ENCODE assay signal across 20 mouse cellular contexts in genomic region chr2:128382473-128382872, GRCm38 (mm10).
A peak's percentile ranks its signal among the peaks of the same experiment; 100 is the strongest.
DNase-seq lines count a peak whose midpoint lies in the region; TF ChIP-seq lines count a peak whose summit lies in the region.
"Had no signal": no experiment of that assay in that cellular context is flagged by ENCODE, and none has a peak within 500 bp of the region (broad histone marks: within the 10 kb centered on the region; RNA-seq: fewer than 3 reads in every experiment).

No protein-coding gene starts in this region.

- peaks cover 95% of the 10 kb centered on the region for H3K79me2 ChIP-seq in myocyte (ENCODE audit: control insufficient read depth, insufficient read depth)

- H3K4me3 ChIP-seq in myocyte = no peak overlapping the region
- H3K4me3 ChIP-seq: embryonic facial prominence, embryonic 12.5 days; forebrain, embryonic 12.5 days; heart, embryonic 10.5 days; heart, embryonic 15.5 days; hindbrain, embryonic 13.5 days had no signal

- peak; percentile 15 to 42 for DNase-seq in adrenal gland, postnatal 36 days
- no peak for DNase-seq in adrenal gland, postnatal 10 days
- DNase-seq in 416B (ENCODE audit: low read depth) (peak; percentile 44), NIH3T3 (ENCODE audit: low read depth) (peak; percentile 55)
- no peak for DNase-seq in frontal cortex, postnatal 10 days (ENCODE audit: low spot score in 2 of 2)
- no peak for DNase-seq in right cerebral cortex, postnatal 10 days (ENCODE audit: low spot score in 2 of 2)
- DNase-seq: cerebellum, adult 11 months; cerebellum, adult 8-10 months; cerebellum, postnatal 14 days; gastrocnemius, postnatal 36 days; heart, adult 11 months; heart, postnatal 14 days; kidney, adult 11 months had no signal

- no peaks in the 10 kb centered on the region for H3K36me3 ChIP-seq in myocyte (ENCODE audit: control insufficient read depth, insufficient read depth)
- H3K36me3 ChIP-seq: embryonic facial prominence, embryonic 12.5 days; forebrain, embryonic 12.5 days; G1E; heart, embryonic 10.5 days; heart, embryonic 15.5 days; hindbrain, embryonic 13.5 days had no signal

- H3K4me2 ChIP-seq in myocyte (ENCODE audit: low read depth) = peak overlapping the region; percentile 76
- H3K4me2 ChIP-seq: embryonic facial prominence, embryonic 12.5 days; forebrain, embryonic 12.5 days; heart, embryonic 15.5 days; hindbrain, embryonic 13.5 days had no signal

- TF ChIP-seq POLR2A in myocyte (IDR thresholded peaks at IDR 0.05; ENCODE audit: insufficient read length, low read depth) = no peak

- H3K27me3 ChIP-seq in myocyte (ENCODE audit: control insufficient read depth, insufficient read depth, insufficient read length) = no peaks in the 10 kb centered on the region
- H3K27me3 ChIP-seq: embryonic facial prominence, embryonic 12.5 days; heart, embryonic 15.5 days; hindbrain, embryonic 13.5 days had no signal

- no peak overlapping the region for H3ac ChIP-seq in myocyte (ENCODE audit: control insufficient read depth, insufficient read length)

TF ChIP-seq in myocyte, 11 proteins besides CTCF, POLR2A, EP300 and RAD21:
- TF ChIP-seq MAX (IDR thresholded peaks at IDR 0.05; ENCODE audit: low read depth) (no peak), USF1 (IDR thresholded peaks at IDR 0.05; ENCODE audit: low read depth) (no peak), MYOD1 (IDR thresholded peaks at IDR 0.05; ENCODE audit: control insufficient read depth in 1 of 3, insufficient read length in 2 of 3, low read depth in 2 of 3) (no peak)

Comparison
In these comparisons a context has a peak if more than half of its experiments do, and no peak if none do; other contexts are left out.
1. DNase-seq: peak in adrenal gland, postnatal 36 days (2 of 2), 416B (single experiment) and NIH3T3 (single experiment); none in adrenal gland, postnatal 10 days (single experiment), frontal cortex, postnatal 10 days (0 of 2) and right cerebral cortex, postnatal 10 days (0 of 2).